8 mouse cellular contexts compared by ENCODE assay signal in genomic region chr16:56075222-56076111, GRCm38 (mm10). TPM values are rescaled to one million over a fixed set of nuclear protein-coding genes. Genes with fewer than 3 reads are reported as not detected.
DNase-seq lines count a peak whose midpoint lies in the region; ATAC-seq lines count a peak whose summit lies in the region.

No protein-coding gene starts in this region.

- ATAC-seq in hindbrain, embryonic 13.5 days (ENCODE audit: low FRiP score): peak; percentile 93

- under 1% methylated on average over 37 of the region's 66 CpGs for WGBS in hindbrain, embryonic 13.5 days

- H3K27ac ChIP-seq in hindbrain, embryonic 13.5 days: peak overlapping the region; percentile 98

- H3K4me2 ChIP-seq in hindbrain, embryonic 13.5 days: peak overlapping the region; percentile 67

- no peaks in the 10 kb centered on the region for H3K36me3 ChIP-seq in hindbrain, embryonic 13.5 days

- H3K4me1 ChIP-seq in hindbrain, embryonic 13.5 days (replicated peaks): peaks cover 17% of the 10 kb centered on the region

- peak overlapping the region; percentile 74 for H3K4me3 ChIP-seq in hindbrain, embryonic 13.5 days

- DNase-seq in R1 (ENCODE audit: low read depth, low spot score): peak; percentile 94
- peak; percentile 90 to 93 for DNase-seq in cerebellum, postnatal 14 days
- DNase-seq in frontal cortex, postnatal 14 days (ENCODE audit: low spot score in 2 of 2): peak; percentile 75
- DNase-seq in layer of hippocampus, postnatal 14 days (ENCODE audit: low spot score in 2 of 2): peak; percentile 83 to 89
- DNase-seq in lung, postnatal 10 days: peak; percentile 90
- peak; percentile 80 for DNase-seq in ovary, postnatal 36 days (ENCODE audit: low spot score)
- DNase-seq in thymus, postnatal 14 days: peak; percentile 89

- H3K9ac ChIP-seq in hindbrain, embryonic 13.5 days: peak overlapping the region; percentile 88

- H3K9me3 ChIP-seq in hindbrain, embryonic 13.5 days: no peaks in the 10 kb centered on the region

- H3K27me3 ChIP-seq in hindbrain, embryonic 13.5 days: no peaks in the 10 kb centered on the region

RNA-seq across cellular contexts. Expression of gene Senp7, which starts 27.3 kb away (rescaled TPM):
- polyA plus RNA-seq in hindbrain, embryonic 13.5 days (2015; fragmentation: Nextera tagmentation; extraction: Ambion mirVana): 64.5 and 64.6 TPM in 2 replicates
- 10 to 100 TPM; 45.1 to 48.2 TPM for total RNA-seq in layer of hippocampus, postnatal 14 days (2021)

RNA-seq across cellular contexts. Expression of gene Trmt10c, which starts 37.8 kb away (rescaled TPM):
- polyA plus RNA-seq in hindbrain, embryonic 13.5 days (2015; fragmentation: Nextera tagmentation; extraction: Ambion mirVana): 20.4 and 22.3 TPM in 2 replicates
- total RNA-seq in layer of hippocampus, postnatal 14 days (2021): 10 to 100 TPM in 1 of 2 experiments, 1 to 10 TPM in 1; 8.1 to 10.2 TPM

RNA-seq across cellular contexts. Expression of gene Pcnp, which starts 45.9 kb away (rescaled TPM):
- polyA plus RNA-seq in hindbrain, embryonic 13.5 days (2015; fragmentation: Nextera tagmentation; extraction: Ambion mirVana): 252 and 255 TPM in 2 replicates
- 100 to 1,000 TPM; 129 to 135 TPM for total RNA-seq in layer of hippocampus, postnatal 14 days (2021)

Comparison
In these comparisons a context has a peak if more than half of its experiments do, and no peak if none do; other contexts are left out.
1. Peak in every context shown above with its lines: DNase-seq, ATAC-seq, H3K4me3 ChIP-seq and H3K27ac ChIP-seq.